Mouse (Mus musculus) midbrain, embryonic 11.5 days (tissue): Measurements from ENCODE around the gene Lmo3. TPM values are rescaled to one million over a fixed set of nuclear protein-coding genes. Genes with fewer than 3 reads are reported as not detected.
A peak's percentile ranks its signal among the peaks of the same experiment; 100 is the strongest.

Experiments
- ATAC-seq: fragments of 200-750 bp; cut with Nextera tagmentation; 2 replicates; pipeline ENCODE4 v1.8.0; 2017; ENCODE audit warnings: moderate TSS enrichment, moderate library complexity; ENCODE audit not compliant: low FRiP score
- DNase-seq: peaks from one replicate; pipeline ENCODE4 v3.0.0; 2015; ENCODE audit warnings: low spot score; ENCODE audit errors: missing footprints
- H3K27ac ChIP-seq: fragments of 300-500 bp; sonication (generic); 2 replicates; pipeline ENCODE4 v1.5.1; 2014; ENCODE audit warnings: low read depth, low read length
- H3K27me3 ChIP-seq: fragments of 300-500 bp; sonication (generic); 2 replicates; pipeline ENCODE4 v1.6.1; 2014; ENCODE audit warnings: mild to moderate bottlenecking, low read length, moderate library complexity, mixed read lengths; ENCODE audit not compliant: control insufficient read depth, insufficient read depth
- H3K36me3 ChIP-seq: fragments of 300-500 bp; sonication (generic); 2 replicates; pipeline ENCODE4 v1.6.1; 2014; ENCODE audit warnings: mild to moderate bottlenecking, low read length, moderate library complexity, mixed read lengths; ENCODE audit not compliant: control insufficient read depth, insufficient read depth
- H3K4me1 ChIP-seq: fragments of 300-500 bp; sonication (generic); 2 replicates; pipeline ENCODE4 v1.6.1; 2014; ENCODE audit warnings: low read length; ENCODE audit not compliant: control insufficient read depth, insufficient read depth
- H3K4me2 ChIP-seq: fragments of 300-500 bp; sonication (generic); 2 replicates; pipeline ENCODE4 v1.6.1; 2014; ENCODE audit warnings: mild to moderate bottlenecking, moderate library complexity
- H3K4me3 ChIP-seq: fragments of 300-500 bp; sonication (generic); 2 replicates; pipeline ENCODE4 v1.5.1; 2014; ENCODE audit warnings: low read depth, low read length
- H3K9ac ChIP-seq: fragments of 300-500 bp; sonication (generic); 2 replicates; pipeline ENCODE4 v1.6.1; 2014; ENCODE audit warnings: low read length
- H3K9me3 ChIP-seq: fragments of 300-500 bp; sonication (generic); 2 replicates; pipeline ENCODE4 v1.6.1; 2016; ENCODE audit warnings: low read length; ENCODE audit not compliant: control insufficient read depth
- WGBS: fragments of 180-500 bp; shearing (Covaris S2); extraction: QIAGEN DNeasy Blood & Tissue Kit; methylation state at CpG from one replicate; pipeline ENCODE4 v1.1.7; 2014; 5-methylcytosine and 5-hydroxymethylcytosine counted together
- polyA plus RNA-seq: library from polyadenylated mRNA; unstranded; fragments of >200 nt; fragmentation: Nextera tagmentation; extraction: Ambion mirVana; gene quantifications from 2 replicates; pipeline ENCODE4 v1.2.1, GENCODE M21; 2014

Gene Lmo3
- polyA plus RNA-seq, 1 experiment from 2014 or later, result 48.6 TPM

DNA sequence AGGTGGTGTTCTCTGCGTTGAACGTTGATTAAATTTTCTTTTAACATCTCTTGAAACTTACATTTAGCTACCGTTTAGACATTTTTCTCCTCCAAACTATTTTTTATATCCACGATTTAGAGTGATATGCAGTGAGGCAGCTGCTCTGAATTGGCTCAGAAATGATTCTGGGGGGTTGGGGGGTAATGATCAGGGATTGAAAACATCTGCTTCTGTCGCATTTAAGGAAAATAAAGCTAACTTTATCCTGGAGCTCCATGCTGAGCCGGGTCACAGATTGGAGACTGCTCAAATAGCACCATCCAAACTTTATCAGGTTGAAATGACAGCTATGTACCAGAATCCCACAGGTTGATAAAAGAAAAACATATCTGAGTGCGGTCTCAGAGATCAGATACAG is 29.6 kb downstream of the Lmo3 start:
- no peak for ATAC-seq
- H3K27me3 ChIP-seq, result no peaks in the 10 kb centered on the region
- no peaks in the 10 kb centered on the region for H3K4me1 ChIP-seq
- H3K4me2 ChIP-seq, result no peak overlapping the region
- no peaks in the 10 kb centered on the region for H3K36me3 ChIP-seq
- DNase-seq, result no peak
- no peak overlapping the region for H3K4me3 ChIP-seq
- no peak overlapping the region for H3K9ac ChIP-seq
- H3K9me3 ChIP-seq, result no peaks in the 10 kb centered on the region
- WGBS, result 78% methylated on average over 7 of the region's 7 CpGs
- no peak overlapping the region for H3K27ac ChIP-seq

DNA sequence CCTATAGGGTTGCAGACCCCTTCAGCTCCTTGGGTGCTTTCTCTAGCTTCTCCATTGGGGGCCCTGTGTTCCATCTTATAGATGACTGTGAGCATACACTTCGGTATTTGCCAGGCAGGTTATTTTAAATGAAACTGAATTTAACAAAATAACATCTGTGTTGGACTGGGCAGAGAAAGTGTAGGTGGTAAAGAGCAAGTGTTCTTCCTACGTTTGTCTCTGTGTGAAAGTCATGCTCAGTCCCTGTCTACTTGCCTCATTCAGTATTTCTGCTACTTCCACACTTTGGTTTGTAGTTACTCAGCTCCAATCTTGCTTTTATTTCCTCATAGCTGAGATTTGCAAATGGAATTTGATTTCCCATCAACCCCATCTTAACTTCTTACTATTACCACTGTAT is 46.9 kb downstream of the Lmo3 start:
- Histone ChIP-seq H3K4me1 (no peaks in the 10 kb centered on the region), H3K27ac (no peak overlapping the region), H3K9ac (no peak overlapping the region), H3K4me2 (no peak overlapping the region), H3K9me3 (no peaks in the 10 kb centered on the region), H3K27me3 (no peaks in the 10 kb centered on the region), H3K4me3 (no peak overlapping the region), H3K36me3 (no peaks in the 10 kb centered on the region)
- WGBS, result 78% methylated on average over 2 of the region's 2 CpGs
- ATAC-seq (no peak), DNase-seq (no peak)

DNA sequence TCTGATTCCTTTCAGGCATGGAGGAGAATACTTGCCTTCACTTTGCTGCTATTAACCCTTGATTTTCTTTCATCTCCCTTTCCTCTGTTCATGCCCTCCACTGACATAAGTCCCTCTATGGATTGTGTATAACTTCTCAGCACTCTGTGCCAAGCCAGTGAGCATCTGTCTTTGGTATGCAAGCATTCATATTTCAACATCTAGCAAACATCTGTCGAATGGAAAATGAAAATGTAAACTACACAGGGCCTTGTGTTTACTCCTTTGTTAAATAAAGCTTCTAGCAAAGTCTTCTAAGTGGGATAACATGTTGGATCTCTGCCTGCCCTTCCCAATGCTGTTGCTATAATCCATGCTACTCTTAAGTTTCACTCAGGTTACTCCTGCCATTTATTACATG is 75.1 kb downstream of the Lmo3 start:
- DNase-seq (no peak), ATAC-seq (no peak)
- 92% methylated on average over 1 of the region's 1 CpGs for WGBS
- Histone ChIP-seq H3K4me1 (no peaks in the 10 kb centered on the region), H3K27me3 (no peaks in the 10 kb centered on the region), H3K9ac (no peak overlapping the region), H3K4me2 (no peak overlapping the region), H3K27ac (no peak overlapping the region), H3K9me3 (no peaks in the 10 kb centered on the region), H3K4me3 (no peak overlapping the region), H3K36me3 (no peaks in the 10 kb centered on the region)

DNA sequence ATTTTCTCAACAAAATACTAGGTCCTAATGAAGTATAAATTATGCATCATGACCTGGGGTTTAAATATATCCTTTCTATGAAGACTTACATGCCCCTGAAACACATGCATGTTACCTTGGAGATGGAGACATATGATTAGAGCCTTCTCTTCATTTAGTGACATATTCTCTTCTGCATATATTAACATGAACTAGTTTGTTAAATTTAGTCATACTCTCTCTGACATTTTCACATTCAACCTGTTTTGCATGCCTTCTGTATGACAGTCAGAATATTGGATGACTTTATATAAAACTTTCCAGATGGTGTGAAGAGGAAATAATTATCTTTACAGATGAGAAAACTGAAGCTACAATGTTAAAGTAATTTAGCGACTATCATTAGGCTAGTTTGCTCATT is 77.8 kb downstream of the Lmo3 start:
- H3K27me3 ChIP-seq, result no peaks in the 10 kb centered on the region
- H3K4me1 ChIP-seq, result no peaks in the 10 kb centered on the region
- ATAC-seq, result no peak
- no peak overlapping the region for H3K4me2 ChIP-seq
- no peak overlapping the region for H3K4me3 ChIP-seq
- H3K9ac ChIP-seq, result no peak overlapping the region
- H3K36me3 ChIP-seq, result no peaks in the 10 kb centered on the region
- WGBS, result 84% methylated on average over 1 of the region's 1 CpGs
- no peak for DNase-seq
- H3K27ac ChIP-seq, result no peak overlapping the region
- H3K9me3 ChIP-seq, result no peaks in the 10 kb centered on the region

DNA sequence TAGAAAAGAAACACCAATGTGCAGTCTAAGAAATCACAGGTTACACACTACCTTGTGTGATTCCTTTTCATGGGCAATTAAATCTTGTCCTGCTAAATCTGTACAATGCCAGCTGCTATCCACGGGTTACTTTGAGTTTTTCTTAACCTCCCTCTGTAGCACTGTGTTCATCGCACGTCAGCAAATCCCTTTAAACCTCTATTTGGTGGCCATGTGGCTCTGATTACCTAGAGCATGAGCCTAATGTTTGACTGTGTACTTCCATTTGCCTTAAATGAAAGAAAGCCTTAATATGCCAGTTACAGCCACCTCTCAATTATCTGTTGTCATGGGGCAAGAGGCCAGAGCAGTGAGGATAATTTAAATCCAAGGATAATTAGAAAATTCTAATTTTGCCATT is 98.9 kb downstream of the Lmo3 start:
- Histone ChIP-seq H3K4me3 (no peak overlapping the region), H3K4me1 (no peaks in the 10 kb centered on the region), H3K4me2 (no peak overlapping the region), H3K27me3 (no peaks in the 10 kb centered on the region), H3K36me3 (no peaks in the 10 kb centered on the region), H3K9ac (no peak overlapping the region), H3K27ac (no peak overlapping the region), H3K9me3 (no peaks in the 10 kb centered on the region)
- 69% methylated on average over 3 of the region's 3 CpGs for WGBS
- DNase-seq (peak; percentile 72), ATAC-seq (no peak)

DNA sequence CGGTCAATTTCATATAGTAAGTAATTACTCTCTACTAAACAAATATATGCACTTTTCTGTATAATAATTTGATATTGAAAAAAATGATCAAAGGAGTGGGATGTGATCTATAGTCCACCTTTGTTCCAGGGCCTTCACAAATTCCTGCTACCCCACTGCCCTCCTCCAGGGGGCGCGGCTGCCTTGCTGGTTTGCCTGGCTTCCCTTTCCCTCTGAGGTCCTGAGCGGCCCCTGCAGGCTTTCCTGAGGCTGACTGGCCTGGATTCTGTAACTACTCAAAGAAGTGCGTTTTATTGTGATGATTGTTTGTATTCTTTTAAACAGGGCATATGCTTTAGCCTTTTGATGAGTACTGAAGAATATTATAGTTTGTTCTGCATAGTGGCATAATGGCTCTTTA is 104.2 kb downstream of the Lmo3 start:
- no peak overlapping the region for H3K4me2 ChIP-seq
- no peak overlapping the region for H3K9ac ChIP-seq
- H3K27ac ChIP-seq, result no peak overlapping the region
- WGBS, result 16% methylated on average over 5 of the region's 5 CpGs
- no peaks in the 10 kb centered on the region for H3K36me3 ChIP-seq
- H3K4me1 ChIP-seq, result no peaks in the 10 kb centered on the region
- no peak overlapping the region for H3K4me3 ChIP-seq
- ATAC-seq (peak; percentile 90), DNase-seq (peak; percentile 98)
- no peaks in the 10 kb centered on the region for H3K9me3 ChIP-seq
- no peaks in the 10 kb centered on the region for H3K27me3 ChIP-seq

DNA sequence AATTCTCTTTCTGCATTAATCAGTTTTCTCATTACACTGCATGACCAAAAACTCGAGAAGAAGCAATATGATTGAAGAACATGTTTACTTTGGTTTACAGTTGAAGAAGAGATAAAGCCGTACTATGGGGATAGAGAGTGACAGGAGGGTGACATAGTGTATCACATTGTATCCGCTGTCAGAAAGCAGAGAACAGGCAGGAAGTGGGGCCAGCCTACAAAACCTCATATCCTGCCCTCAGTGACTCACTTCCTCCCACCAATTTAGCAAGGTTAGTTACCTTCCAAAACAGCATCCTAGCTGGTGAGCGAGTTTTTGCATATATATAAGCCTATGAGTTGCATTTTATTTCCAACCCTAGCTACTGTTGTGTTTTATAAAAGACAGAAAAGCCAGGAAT is 112.6 kb downstream of the Lmo3 start:
- 85% methylated on average over 4 of the region's 4 CpGs for WGBS
- Histone ChIP-seq H3K27ac (no peak overlapping the region), H3K36me3 (no peaks in the 10 kb centered on the region), H3K27me3 (no peaks in the 10 kb centered on the region), H3K9ac (no peak overlapping the region), H3K4me1 (no peaks in the 10 kb centered on the region), H3K4me3 (no peak overlapping the region), H3K9me3 (no peaks in the 10 kb centered on the region), H3K4me2 (no peak overlapping the region)
- DNase-seq (no peak), ATAC-seq (no peak)

DNA sequence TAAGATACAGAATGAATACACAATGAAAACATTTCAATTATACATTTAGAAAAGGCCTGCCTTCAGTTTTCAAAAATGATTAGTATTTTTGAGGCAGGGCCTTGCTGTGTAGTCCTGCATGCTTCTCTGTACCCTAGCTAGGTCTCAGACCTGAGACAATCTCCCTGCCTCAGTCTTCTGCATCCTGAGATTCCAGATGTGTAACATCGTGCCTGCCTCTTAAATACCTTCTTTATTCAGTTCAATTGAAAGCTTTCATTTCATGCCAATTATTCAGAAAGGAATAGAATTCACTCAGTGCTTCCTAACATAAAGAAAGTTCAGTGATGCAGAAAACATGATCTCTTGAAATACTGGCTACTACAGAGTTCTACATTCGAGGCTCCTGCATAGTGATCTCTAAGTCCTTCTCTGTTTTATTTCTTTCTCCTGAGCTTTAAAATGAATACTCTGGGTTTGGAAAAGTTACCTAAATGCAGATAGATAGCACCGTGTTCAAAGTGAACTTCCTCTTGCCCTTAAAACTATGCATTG is 137.2 kb downstream of the Lmo3 start:
- Histone ChIP-seq H3K9me3 (no peaks in the 10 kb centered on the region), H3K27ac (no peak overlapping the region), H3K9ac (no peak overlapping the region), H3K36me3 (no peaks in the 10 kb centered on the region), H3K27me3 (no peaks in the 10 kb centered on the region), H3K4me3 (no peak overlapping the region), H3K4me2 (no peak overlapping the region), H3K4me1 (no peaks in the 10 kb centered on the region)
- 25% methylated on average over 3 of the region's 3 CpGs for WGBS
- ATAC-seq (peak; percentile 63), DNase-seq (no peak)

DNA sequence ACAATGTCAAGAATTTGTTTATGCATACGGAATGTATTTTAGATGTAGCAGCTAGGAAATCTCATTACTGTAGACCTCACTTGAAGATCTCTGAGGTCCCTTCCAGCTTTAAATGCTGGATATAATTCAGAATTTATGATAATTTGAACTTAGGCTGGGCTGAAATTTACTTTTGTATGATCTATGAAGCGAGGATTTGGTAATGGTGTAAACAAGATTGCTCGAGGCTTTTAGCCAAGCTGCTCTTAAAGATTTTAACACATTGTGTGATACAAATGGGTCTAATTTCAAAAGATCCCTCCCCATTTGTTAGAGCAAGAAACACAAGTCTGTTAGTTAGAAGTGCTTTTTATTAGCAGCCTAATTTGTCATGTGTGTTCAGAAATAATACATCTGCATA is 144.4 kb downstream of the Lmo3 start:
- no peaks in the 10 kb centered on the region for H3K4me1 ChIP-seq
- H3K27me3 ChIP-seq, result no peaks in the 10 kb centered on the region
- no peak overlapping the region for H3K4me2 ChIP-seq
- H3K9ac ChIP-seq, result no peak overlapping the region
- DNase-seq (peak; percentile 79), ATAC-seq (no peak)
- H3K36me3 ChIP-seq, result no peaks in the 10 kb centered on the region
- no peak overlapping the region for H3K4me3 ChIP-seq
- no peak overlapping the region for H3K27ac ChIP-seq
- 85% methylated on average over 3 of the region's 3 CpGs for WGBS
- no peaks in the 10 kb centered on the region for H3K9me3 ChIP-seq

DNA sequence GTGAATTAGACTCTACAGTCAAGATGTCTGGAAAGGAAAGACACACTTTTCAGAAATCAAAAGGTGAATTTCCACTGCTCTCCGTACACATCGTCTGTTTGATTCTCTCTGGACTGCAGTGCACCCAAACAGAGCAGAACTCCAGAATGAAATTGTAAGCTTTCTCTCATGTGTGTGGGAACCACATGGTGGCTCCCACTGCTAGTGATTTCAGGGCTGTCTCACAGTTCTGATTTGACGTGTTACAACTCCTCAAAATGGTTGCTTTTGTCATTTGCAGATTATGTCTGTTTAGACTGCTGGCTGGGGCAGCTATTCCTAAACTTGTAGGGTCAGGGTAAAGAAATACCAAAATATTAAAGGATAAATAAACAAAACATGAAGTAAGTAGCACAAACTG is 145.0 kb downstream of the Lmo3 start:
- Histone ChIP-seq H3K36me3 (no peaks in the 10 kb centered on the region), H3K27ac (no peak overlapping the region), H3K4me1 (no peaks in the 10 kb centered on the region), H3K27me3 (no peaks in the 10 kb centered on the region), H3K9me3 (no peaks in the 10 kb centered on the region), H3K4me2 (no peak overlapping the region), H3K4me3 (no peak overlapping the region), H3K9ac (no peak overlapping the region)
- ATAC-seq, result no peak
- peak; percentile 53 for DNase-seq
- 77% methylated on average over 3 of the region's 3 CpGs for WGBS
